Mouse (Mus musculus) lung, embryonic 14.5 days (tissue): ENCODE measurements at regions not wholly inside any gene's neighbourhood (a gene's known extent, or its start where the extent isn't known, plus 50 kb on each side); places are given as distances from the start of the nearest gene placed in this dataset.
A peak's percentile ranks its signal among the peaks of the same experiment; 100 is the strongest.

ENCODE experiments used
- ATAC-seq: fragments of 200-750 bp; cut with Nextera tagmentation; 2 replicates; pipeline ENCODE4 v1.8.0; 2017; ENCODE audit warnings: mild to moderate bottlenecking, moderate TSS enrichment, moderate library complexity; ENCODE audit not compliant: insufficient read depth
- DNase-seq: peaks from one replicate; pipeline ENCODE4 v3.0.0-alpha.2; 2015
- H3K27ac ChIP-seq: fragments of 300-500 bp; sonication (generic); 2 replicates; pipeline ENCODE4 v1.5.1; 2014; ENCODE audit warnings: low read depth, mild to moderate bottlenecking, moderate library complexity
- H3K27me3 ChIP-seq: fragments of 300-500 bp; sonication (generic); 2 replicates; pipeline ENCODE4 v1.6.1; 2014; ENCODE audit warnings: low read length, control low read depth; ENCODE audit not compliant: insufficient read depth
- H3K36me3 ChIP-seq: fragments of 300-500 bp; sonication (generic); 2 replicates; pipeline ENCODE4 v1.6.1; 2014; ENCODE audit warnings: control low read depth; ENCODE audit not compliant: insufficient read depth
- H3K4me1 ChIP-seq: fragments of 300-500 bp; sonication (generic); 2 replicates; pipeline ENCODE4 v1.6.1; 2014; ENCODE audit warnings: antibody characterized with exemption, control low read depth; ENCODE audit not compliant: insufficient read depth
- H3K4me2 ChIP-seq: fragments of 300-500 bp; sonication (generic); 2 replicates; pipeline ENCODE4 v1.6.1; 2014; ENCODE audit warnings: mild to moderate bottlenecking
- H3K4me3 ChIP-seq: fragments of 300-500 bp; sonication (generic); 2 replicates; pipeline ENCODE4 v1.5.1; 2014; ENCODE audit warnings: low read depth, low read length
- H3K9ac ChIP-seq: fragments of 300-500 bp; sonication (generic); 2 replicates; pipeline ENCODE4 v1.6.1; 2014
- H3K9me3 ChIP-seq: fragments of 300-500 bp; sonication (generic); 2 replicates; pipeline ENCODE4 v1.6.1; 2016; ENCODE audit warnings: low read depth, low read length, control low read depth
- CTCF ChIP-seq: IDR thresholded peaks from 2 replicates; pipeline ENCODE4 v1.5.1; 2016; ENCODE audit warnings: antibody characterized with exemption, low read depth
- WGBS: fragments of 180-500 bp; shearing (Covaris S2); extraction: QIAGEN DNeasy Blood & Tissue Kit; methylation state at CpG from one replicate; pipeline ENCODE4 v1.1.7; 2014; 5-methylcytosine and 5-hydroxymethylcytosine counted together

DNA sequence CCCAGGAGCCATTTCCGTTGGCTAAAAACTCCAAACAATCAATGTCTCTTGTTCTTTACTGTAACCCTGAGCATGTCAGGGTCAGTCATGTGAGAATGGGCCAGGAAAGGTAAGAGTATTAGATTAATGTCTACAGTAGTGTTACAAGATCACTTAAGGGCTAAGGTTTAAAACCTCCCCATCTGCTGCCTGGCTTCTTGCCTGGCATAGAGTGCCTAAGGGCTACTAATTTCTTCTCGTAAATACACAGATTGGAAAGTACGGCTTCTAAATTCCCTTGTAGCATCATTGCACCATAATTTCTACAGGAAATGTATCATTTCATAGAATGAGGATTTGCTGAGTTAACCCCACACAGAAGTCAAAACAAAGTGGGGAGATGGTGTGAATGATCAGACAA lies 281.0 kb downstream of the Col12a1 start:
- Histone ChIP-seq H3K36me3 (no peaks in the 10 kb centered on the region), H3K9me3 (no peaks in the 10 kb centered on the region), H3K27ac (no peak overlapping the region), H3K9ac (no peak overlapping the region), H3K4me3 (no peak overlapping the region), H3K4me1 (no peaks in the 10 kb centered on the region; the same call in 1 of the 2 replicates), H3K4me2 (no peak overlapping the region), H3K27me3 (no peaks in the 10 kb centered on the region)
- no peak for ATAC-seq
- no peak for DNase-seq
- WGBS = 64% methylated on average over 3 of the region's 3 CpGs
- TF ChIP-seq CTCF = no peak

DNA sequence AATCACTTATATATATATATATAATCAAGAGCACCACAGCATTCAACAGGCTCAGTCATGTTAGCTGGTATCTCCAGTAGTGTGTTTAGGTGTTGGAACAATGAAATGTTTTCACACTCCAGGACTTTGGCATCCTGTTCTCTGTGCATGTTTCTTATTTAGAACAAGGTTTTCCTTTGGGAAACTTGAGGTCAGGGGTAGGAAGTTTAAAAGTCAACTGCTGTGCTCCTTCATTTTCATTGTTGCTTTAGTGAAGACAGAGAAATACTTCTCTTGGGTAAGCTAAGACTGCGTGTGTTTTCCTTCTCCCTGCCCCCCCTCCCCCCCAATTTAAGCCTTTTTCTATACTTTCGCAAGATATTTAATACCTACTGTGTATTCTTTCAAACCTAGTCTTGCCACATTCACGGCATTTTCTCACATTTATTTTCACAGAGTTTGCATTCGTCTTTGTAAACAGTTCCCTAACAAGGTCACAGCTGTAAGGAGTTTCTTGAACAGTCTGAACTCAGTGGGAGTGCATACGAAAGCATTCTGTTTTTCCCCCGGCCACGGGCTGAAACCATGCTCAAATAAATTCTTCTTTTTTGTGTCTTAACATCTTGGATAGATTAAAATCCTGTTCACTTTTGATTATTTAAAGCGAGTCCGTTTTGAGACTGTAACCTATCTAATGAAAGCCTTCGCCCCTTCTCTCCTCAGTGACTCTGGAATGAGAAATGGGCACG lies 279.2 kb downstream of the Col12a1 start:
- no peak overlapping the region for H3K4me3 ChIP-seq
- no peaks in the 10 kb centered on the region for H3K9me3 ChIP-seq
- H3K27ac ChIP-seq = no peak overlapping the region; the same call in 1 of the 2 replicates
- H3K27me3 ChIP-seq = no peaks in the 10 kb centered on the region
- DNase-seq = peak; percentile 29
- no peak overlapping the region for H3K4me2 ChIP-seq
- no peaks in the 10 kb centered on the region; the same call in 1 of the 2 replicates for H3K4me1 ChIP-seq
- 36% methylated on average over 11 of the region's 11 CpGs for WGBS
- no peak; the same call in 1 of the 2 replicates for ATAC-seq
- H3K9ac ChIP-seq = no peak overlapping the region
- no peak for TF ChIP-seq CTCF
- no peaks in the 10 kb centered on the region for H3K36me3 ChIP-seq

DNA sequence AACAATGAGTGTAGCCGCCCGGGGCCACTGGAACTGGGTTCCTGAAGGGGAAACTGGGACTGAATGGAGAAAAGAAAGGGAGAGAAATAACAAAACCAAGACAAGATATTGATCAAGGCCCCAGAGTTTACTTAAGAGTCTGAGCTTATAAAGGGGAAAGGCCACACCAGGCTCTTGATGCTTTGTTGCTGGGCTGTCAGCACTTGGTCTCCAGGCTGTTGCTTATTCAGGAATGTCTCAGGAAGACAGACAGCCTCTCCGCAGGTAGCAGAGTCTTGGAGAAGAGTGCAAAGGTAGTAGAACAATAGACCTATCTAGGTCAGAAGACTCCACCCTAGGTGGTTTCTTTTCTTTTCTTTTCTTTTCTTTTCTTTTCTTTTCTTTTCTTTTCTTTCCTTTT lies 263.4 kb downstream of the Col12a1 start:
- TF ChIP-seq CTCF = no peak
- no peak for ATAC-seq

DNA sequence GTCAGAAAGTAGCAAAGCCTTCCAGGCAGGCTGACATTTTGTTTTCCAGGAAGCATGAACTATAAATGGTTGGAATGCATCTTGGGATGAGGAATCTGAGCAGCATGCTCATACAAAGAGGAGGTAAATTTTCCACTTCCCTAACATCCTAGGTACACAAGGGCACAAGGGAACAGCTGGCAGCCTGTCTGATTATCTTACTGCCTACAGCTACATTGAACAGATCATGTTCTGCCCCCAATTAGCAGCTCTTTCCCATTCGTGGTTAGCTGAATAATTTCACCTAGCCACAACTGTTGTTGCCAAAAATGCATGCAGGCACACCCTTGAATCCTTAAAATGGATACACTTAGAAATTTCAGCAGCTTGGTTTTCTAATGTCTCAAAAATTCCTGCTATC lies 239.5 kb downstream of the Col12a1 start:
- Histone ChIP-seq H3K4me3 (no peak overlapping the region), H3K27ac (no peak overlapping the region), H3K27me3 (no peaks in the 10 kb centered on the region), H3K9me3 (no peaks in the 10 kb centered on the region), H3K4me2 (no peak overlapping the region), H3K36me3 (no peaks in the 10 kb centered on the region), H3K9ac (no peak overlapping the region), H3K4me1 (no peaks in the 10 kb centered on the region)
- WGBS = 27% methylated on average over 1 of the region's 1 CpGs
- ATAC-seq = no peak
- TF ChIP-seq CTCF = no peak
- DNase-seq = no peak

More for the DNA sequence above, 263.4 kb downstream of the Col12a1 start:
- H3K9ac ChIP-seq = no peak overlapping the region
- 65% methylated on average over 3 of the region's 3 CpGs for WGBS
- no peaks in the 10 kb centered on the region for H3K27me3 ChIP-seq
- H3K4me3 ChIP-seq = no peak overlapping the region
- H3K4me2 ChIP-seq = no peak overlapping the region
- H3K9me3 ChIP-seq = no peaks in the 10 kb centered on the region
- no peaks in the 10 kb centered on the region for H3K36me3 ChIP-seq
- DNase-seq = no peak
- no peak overlapping the region for H3K27ac ChIP-seq
- no peaks in the 10 kb centered on the region for H3K4me1 ChIP-seq

DNA sequence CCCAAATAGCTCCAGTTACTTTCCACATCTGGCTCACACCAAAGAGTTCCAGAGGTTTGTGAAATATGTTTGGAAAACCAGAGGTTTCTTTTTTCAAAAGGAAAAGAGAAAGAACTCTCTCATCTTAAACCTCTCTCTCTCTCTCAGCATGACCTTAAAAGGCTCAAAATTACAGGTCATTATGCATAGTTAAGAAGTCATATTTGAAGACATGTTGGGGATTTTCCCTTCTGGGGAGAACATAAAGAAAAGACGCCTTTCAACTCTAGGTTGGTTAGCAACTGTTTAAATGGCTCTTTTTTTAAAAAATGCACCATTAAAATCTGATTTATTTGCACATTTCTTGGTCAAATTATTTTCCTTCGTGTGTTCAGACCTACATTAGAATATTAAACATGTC lies 218.4 kb downstream of the Col12a1 start:
- no peak overlapping the region for H3K4me3 ChIP-seq
- no peaks in the 10 kb centered on the region for H3K36me3 ChIP-seq
- H3K27me3 ChIP-seq = no peaks in the 10 kb centered on the region
- H3K27ac ChIP-seq = no peak overlapping the region
- TF ChIP-seq CTCF = no peak
- ATAC-seq = no peak
- no peaks in the 10 kb centered on the region for H3K9me3 ChIP-seq
- WGBS = 58% methylated on average over 2 of the region's 2 CpGs
- DNase-seq = no peak
- H3K4me1 ChIP-seq = no peaks in the 10 kb centered on the region
- no peak overlapping the region for H3K9ac ChIP-seq
- no peak overlapping the region for H3K4me2 ChIP-seq

DNA sequence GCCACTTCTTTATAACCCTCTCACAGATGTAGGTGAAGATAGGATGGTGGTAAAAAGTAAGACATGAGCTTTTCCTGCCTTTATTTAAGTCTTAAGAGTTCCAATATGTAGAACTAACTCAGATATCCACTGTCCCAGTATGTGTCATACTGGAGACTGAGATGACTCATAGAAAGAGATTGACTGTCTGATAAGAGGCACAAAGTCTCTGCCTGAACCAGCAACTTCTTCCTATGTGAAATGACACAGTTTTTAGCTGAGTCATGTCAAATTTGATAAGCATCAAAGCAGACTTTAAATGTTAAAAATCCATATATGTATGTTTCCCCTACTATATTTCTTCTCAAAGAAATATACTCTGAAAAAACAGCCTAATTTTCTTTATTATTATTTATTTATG lies 216.6 kb downstream of the Col12a1 start:
- Histone ChIP-seq H3K4me1 (no peaks in the 10 kb centered on the region), H3K4me3 (no peak overlapping the region), H3K27ac (no peak overlapping the region), H3K4me2 (no peak overlapping the region), H3K9me3 (no peaks in the 10 kb centered on the region), H3K27me3 (no peaks in the 10 kb centered on the region), H3K9ac (no peak overlapping the region), H3K36me3 (no peaks in the 10 kb centered on the region)
- ATAC-seq (no peak), DNase-seq (no peak)
- TF ChIP-seq CTCF = no peak

DNA sequence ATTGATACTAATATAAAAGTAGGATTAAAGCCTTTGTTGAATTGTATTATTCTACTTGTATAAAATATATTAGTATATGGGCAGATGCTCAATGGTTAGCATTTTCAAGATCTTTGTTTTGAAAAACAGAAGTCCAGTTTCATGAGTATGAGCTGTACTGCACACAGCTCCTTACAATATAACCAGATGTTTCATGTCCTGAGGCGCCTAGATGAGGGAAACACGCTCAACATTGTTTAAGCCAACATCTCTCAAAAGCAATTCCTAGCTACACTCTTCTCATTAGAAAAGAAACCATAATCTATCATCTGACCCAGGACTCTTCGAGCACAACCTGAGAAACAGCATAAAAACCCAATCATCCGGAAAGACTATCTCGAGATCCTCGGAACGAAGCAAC lies 202.2 kb downstream of the Col12a1 start:
- no peak overlapping the region for H3K9ac ChIP-seq
- peak overlapping the region; percentile 18; the same call in 1 of the 2 replicates for H3K4me2 ChIP-seq
- peak; percentile 97 for ATAC-seq
- no peaks in the 10 kb centered on the region for H3K9me3 ChIP-seq
- H3K27ac ChIP-seq = no peak overlapping the region
- no peaks in the 10 kb centered on the region for H3K36me3 ChIP-seq
- no peak for TF ChIP-seq CTCF
- no peaks in the 10 kb centered on the region for H3K27me3 ChIP-seq
- H3K4me3 ChIP-seq = no peak overlapping the region
- WGBS = 33% methylated on average over 7 of the region's 7 CpGs
- DNase-seq = peak; percentile 96
- no peaks in the 10 kb centered on the region for H3K4me1 ChIP-seq
